Mouse (Mus musculus): ENCODE data around the gene Pkd1l1.

DNA sequence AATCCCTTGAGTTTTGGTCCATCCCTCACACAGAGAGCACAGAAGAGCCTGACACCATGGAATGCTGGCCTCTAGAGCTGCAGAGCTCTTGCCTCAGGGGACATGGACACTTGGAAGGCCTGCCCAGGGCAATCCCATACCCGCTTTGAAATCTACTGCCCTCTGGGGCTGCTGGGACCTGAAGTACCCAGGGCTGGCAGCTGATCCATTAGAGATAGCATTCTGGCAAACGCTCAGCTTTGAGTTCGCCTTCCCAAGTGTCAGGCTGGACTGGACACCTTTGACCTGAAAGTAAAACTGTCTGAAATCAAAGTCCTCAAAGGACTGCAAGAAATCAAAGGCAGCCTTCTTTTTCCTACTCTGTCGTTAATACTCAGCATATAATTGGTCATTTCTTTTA is 15.0 kb downstream of the Pkd1l1 start:
- no peak for TF ChIP-seq CTCF (IDR thresholded peaks at IDR 0.05)
- no peak for TF ChIP-seq EP300 (IDR thresholded peaks at IDR 0.05)

All from lung, postnatal 0 days (tissue).